Mouse (Mus musculus): ENCODE data around the gene Bbx. TPM values are rescaled to one million over a fixed set of nuclear protein-coding genes. Genes with fewer than 3 reads are reported as not detected.

Gene Bbx
- polyA plus RNA-seq, 1 experiment from 2014 or later: 8.9 TPM

DNA sequence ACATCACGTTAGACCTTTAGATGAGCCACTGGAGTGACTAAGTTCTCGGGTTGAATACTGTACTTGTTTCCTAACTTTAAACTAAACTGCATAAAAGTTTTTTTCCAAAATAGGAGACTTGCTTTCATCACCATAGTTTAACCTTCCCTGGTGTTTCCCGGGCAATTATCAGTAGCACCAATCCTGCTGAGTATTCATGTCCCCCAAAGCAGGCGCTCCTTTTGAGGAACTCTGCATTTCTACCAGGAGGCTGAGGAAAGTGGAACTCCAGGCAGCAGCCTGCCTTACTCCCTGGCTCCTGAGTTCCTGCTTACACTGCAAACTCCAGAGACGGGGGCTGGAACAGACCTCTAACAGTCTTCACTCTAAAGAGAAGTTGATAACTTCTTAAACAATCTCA lies 65.6 kb downstream of the Bbx start:
- WGBS (ENCODE audit: insufficient replicate concordance): 33% methylated on average over 5 of the region's 5 CpGs
- H3K4me1 ChIP-seq (replicated peaks): peaks cover 36% of the 10 kb centered on the region
- DNase-seq: no peak

DNA sequence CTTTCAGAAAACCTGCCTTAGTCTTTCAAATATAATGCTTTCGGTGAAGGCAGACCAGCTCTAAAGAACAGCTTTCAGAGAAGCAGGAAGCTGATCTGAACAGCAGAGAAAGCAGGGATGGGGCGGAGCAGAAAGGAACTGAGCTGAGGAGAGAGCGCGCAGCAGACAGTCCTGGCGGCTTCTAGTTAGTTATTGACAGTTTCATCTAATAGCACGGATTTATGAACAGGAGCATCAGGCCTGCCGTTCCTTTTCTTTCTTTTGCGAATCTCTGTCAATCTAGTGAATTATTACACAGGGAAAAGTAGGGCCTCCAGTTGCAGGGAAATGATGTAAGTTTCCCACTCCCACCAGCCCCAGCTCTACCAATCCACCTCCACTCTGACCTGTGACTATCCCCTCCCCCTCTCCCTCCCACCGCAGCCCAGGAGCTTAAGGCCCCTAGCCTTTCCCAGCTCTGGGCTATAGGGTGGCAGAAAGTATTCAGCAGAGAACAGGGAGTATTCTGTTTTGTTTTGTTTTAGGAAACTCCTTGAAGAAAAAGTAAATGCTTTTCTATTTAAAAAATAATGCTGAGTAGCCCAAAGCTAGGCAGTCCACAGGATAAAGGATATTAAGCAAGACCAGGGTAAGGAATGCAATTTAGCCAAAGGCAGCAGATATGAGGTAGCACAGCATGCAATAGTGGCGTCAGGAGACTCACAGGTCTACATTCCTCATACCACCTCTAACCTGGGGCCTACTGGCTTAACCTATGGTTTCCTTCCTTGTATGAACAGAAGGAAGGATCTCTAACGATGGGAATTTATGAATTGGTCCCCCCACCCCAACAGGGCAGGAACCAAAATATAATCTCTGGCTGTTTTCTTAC lies 67.8 kb downstream of the Bbx start:
- Histone ChIP-seq H3K9me3 (replicated peaks) (no peaks in the 10 kb centered on the region), H3K4me3 (replicated peaks) (peak overlapping the region; percentile 37), H3K27ac (peak overlapping the region; percentile 5), H3K27me3 (no peaks in the 10 kb centered on the region), H3K9ac (0 out of 2 replicates have a peak overlapping the region, but pooled peaks have one; percentile 19), H3K4me1 (replicated peaks) (peaks cover 23% of the 10 kb centered on the region), H3K4me2 (peak overlapping the region; percentile 45), H3K36me3 (no peaks in the 10 kb centered on the region)
- 18% methylated on average over 11 of the region's 11 CpGs for WGBS (ENCODE audit: insufficient replicate concordance)
- no peak for DNase-seq
- peak; percentile 78 for ATAC-seq (ENCODE audit: low read depth)

More for the DNA sequence above, 65.6 kb downstream of the Bbx start:
- no peak overlapping the region for H3K27ac ChIP-seq
- H3K9ac ChIP-seq: no peak overlapping the region
- H3K4me3 ChIP-seq (replicated peaks): no peak overlapping the region
- no peaks in the 10 kb centered on the region for H3K36me3 ChIP-seq
- ATAC-seq (ENCODE audit: low read depth): no peak
- H3K4me2 ChIP-seq: no peak overlapping the region
- no peaks in the 10 kb centered on the region for H3K27me3 ChIP-seq
- no peaks in the 10 kb centered on the region for H3K9me3 ChIP-seq (replicated peaks)

DNA sequence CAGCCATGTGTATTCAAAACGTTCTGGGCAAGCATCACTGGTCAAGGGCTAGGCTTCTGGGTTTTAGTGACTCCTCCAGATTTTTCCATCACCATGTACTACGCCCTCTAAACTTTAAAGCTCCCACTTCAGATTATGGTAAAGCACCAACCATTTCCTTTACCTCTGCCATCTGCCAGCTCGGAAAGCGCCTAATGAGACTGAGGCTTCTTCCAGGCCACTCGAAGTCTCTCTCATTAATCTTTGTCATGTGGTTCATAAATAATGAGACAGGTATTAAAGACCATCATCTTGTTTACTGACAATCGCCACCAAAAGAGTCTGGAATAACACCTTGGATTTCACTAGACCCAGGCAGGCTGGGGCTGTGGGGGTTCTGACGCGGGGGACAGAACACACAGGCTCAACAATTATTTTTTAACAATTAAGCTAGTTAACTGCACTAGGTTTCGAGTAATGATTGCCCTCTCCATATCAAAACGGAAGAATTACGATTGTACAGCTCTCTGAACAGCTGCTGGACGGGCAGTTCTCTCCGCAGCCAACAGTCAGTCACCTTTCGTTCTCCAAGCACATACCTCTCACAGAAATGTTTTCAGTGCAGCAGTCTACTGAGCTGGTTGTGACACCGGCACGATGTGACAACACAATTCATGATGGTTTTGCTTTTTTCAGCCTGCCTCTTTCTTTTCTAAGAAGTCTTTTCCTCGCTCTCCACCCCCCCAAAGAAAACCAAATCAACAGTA lies 68.6 kb downstream of the Bbx start:
- peak overlapping the region; percentile 5; the same call in 1 of the 2 replicates for H3K27ac ChIP-seq
- no peaks in the 10 kb centered on the region for H3K27me3 ChIP-seq
- WGBS (ENCODE audit: insufficient replicate concordance): 60% methylated on average over 17 of the region's 17 CpGs
- no peak for ATAC-seq (ENCODE audit: low read depth)
- H3K9me3 ChIP-seq (replicated peaks): no peaks in the 10 kb centered on the region
- DNase-seq: no peak
- H3K9ac ChIP-seq: 0 out of 2 replicates have a peak overlapping the region, but pooled peaks have one; percentile 19
- H3K4me3 ChIP-seq (replicated peaks): peak overlapping the region; percentile 37
- H3K4me1 ChIP-seq (replicated peaks): peaks cover 19% of the 10 kb centered on the region
- H3K4me2 ChIP-seq: peak overlapping the region; percentile 45
- no peaks in the 10 kb centered on the region for H3K36me3 ChIP-seq

DNA sequence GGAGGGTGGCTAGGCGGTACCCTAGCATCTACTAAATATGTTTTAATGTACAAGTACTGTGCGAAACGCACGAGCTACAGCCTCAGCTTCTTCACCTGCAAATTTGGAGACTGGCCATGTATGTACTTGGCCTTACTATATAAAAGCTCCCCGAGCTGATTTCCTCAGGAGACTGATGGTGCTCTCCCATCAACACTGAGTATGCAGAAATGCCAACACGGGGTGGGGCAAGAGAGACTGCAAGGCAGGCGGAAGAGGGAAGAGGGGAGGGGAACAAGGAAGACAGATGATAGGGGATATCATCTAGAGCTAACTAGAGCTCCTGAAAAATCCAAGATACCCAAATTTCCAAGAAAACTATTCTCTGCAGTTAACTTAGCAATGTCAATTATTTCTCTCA lies 71.6 kb downstream of the Bbx start:
- no peaks in the 10 kb centered on the region for H3K36me3 ChIP-seq
- H3K27ac ChIP-seq: no peak overlapping the region
- peaks cover 13% of the 10 kb centered on the region; the same call in 1 of the 2 replicates for H3K4me1 ChIP-seq (replicated peaks)
- no peak overlapping the region for H3K4me2 ChIP-seq
- no peak overlapping the region for H3K4me3 ChIP-seq (replicated peaks)
- no peaks in the 10 kb centered on the region for H3K27me3 ChIP-seq
- DNase-seq (no peak), ATAC-seq (ENCODE audit: low read depth) (no peak)
- H3K9me3 ChIP-seq (replicated peaks): no peaks in the 10 kb centered on the region
- WGBS (ENCODE audit: insufficient replicate concordance): 71% methylated on average over 7 of the region's 7 CpGs
- no peak overlapping the region for H3K9ac ChIP-seq

DNA sequence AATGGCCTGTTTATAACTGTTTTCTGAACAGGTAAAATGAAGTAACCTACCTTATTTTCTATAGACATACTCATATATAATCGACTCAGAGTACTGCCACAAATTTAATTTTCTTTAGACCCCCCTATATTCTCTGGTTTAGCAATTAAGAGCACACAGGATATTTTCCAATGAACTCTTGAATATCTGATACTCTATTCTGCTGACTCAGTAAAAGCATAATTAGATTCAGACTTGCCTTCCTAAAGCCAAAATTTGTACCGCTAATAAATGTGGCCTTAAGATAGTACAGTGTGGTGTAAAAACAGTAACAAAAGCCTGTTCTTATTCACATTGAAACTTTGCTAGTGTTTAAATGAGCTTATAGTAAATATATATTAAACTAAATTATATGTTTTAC lies 102.5 kb downstream of the Bbx start:
- Histone ChIP-seq H3K36me3 (no peaks in the 10 kb centered on the region), H3K4me1 (replicated peaks) (no peaks in the 10 kb centered on the region), H3K27me3 (no peaks in the 10 kb centered on the region), H3K27ac (no peak overlapping the region), H3K4me3 (replicated peaks) (no peak overlapping the region), H3K9ac (no peak overlapping the region), H3K4me2 (no peak overlapping the region), H3K9me3 (replicated peaks) (no peaks in the 10 kb centered on the region)
- no peak for DNase-seq
- ATAC-seq (ENCODE audit: low read depth): no peak
- WGBS (ENCODE audit: insufficient replicate concordance): 78% methylated on average over 2 of the region's 2 CpGs

DNA sequence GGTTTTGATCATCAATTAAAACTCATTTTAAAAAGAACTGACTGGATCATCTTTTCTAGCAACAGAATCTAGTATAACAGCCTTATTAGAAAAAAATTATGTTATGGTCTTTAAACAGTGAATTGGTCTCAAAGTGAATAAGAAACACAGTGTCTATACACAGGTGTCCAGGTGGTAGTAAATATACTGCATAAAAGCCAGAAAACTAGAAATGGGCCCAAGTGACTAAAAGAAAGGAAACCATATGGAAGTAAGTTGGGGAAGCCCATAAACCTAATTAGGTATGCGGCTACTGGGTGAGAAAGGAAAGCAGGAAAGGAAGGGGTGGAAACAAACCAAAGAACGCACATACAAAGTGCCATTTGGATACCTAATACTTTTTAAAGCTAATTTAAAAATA lies 107.4 kb downstream of the Bbx start:
- DNase-seq: no peak
- 84% methylated on average over 2 of the region's 2 CpGs for WGBS (ENCODE audit: insufficient replicate concordance)
- no peaks in the 10 kb centered on the region for H3K4me1 ChIP-seq (replicated peaks)
- no peak overlapping the region for H3K27ac ChIP-seq
- H3K27me3 ChIP-seq: no peaks in the 10 kb centered on the region
- no peak overlapping the region for H3K9ac ChIP-seq
- no peaks in the 10 kb centered on the region for H3K9me3 ChIP-seq (replicated peaks)
- no peak for ATAC-seq (ENCODE audit: low read depth)
- H3K4me2 ChIP-seq: no peak overlapping the region
- H3K36me3 ChIP-seq: no peaks in the 10 kb centered on the region
- no peak overlapping the region for H3K4me3 ChIP-seq (replicated peaks)

DNA sequence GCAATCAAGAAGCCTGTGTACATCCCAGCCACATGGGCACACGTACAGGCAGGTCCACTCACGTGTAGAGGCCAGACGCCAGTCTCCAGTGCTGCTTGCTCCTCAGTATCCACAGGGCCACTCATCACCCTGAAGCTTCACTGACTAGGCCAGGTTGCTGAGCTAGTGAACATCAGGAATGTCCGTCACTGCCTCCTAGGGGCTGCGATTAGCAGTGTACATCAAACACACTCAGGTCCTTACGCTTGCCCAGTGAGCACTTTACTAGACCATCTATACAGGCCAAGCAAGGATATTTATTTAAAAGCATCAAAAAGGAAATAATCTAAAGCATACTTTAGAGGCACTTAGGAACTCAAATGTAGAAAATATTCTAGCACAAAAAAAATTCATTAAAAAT lies 107.9 kb downstream of the Bbx start:
- H3K36me3 ChIP-seq: no peaks in the 10 kb centered on the region
- H3K4me1 ChIP-seq (replicated peaks): no peaks in the 10 kb centered on the region
- 84% methylated on average over 6 of the region's 6 CpGs for WGBS (ENCODE audit: insufficient replicate concordance)
- H3K9me3 ChIP-seq (replicated peaks): no peaks in the 10 kb centered on the region
- no peak for ATAC-seq (ENCODE audit: low read depth)
- H3K9ac ChIP-seq: no peak overlapping the region
- H3K27ac ChIP-seq: no peak overlapping the region
- no peaks in the 10 kb centered on the region for H3K27me3 ChIP-seq
- no peak overlapping the region for H3K4me3 ChIP-seq (replicated peaks)
- no peak for DNase-seq
- H3K4me2 ChIP-seq: no peak overlapping the region

DNA sequence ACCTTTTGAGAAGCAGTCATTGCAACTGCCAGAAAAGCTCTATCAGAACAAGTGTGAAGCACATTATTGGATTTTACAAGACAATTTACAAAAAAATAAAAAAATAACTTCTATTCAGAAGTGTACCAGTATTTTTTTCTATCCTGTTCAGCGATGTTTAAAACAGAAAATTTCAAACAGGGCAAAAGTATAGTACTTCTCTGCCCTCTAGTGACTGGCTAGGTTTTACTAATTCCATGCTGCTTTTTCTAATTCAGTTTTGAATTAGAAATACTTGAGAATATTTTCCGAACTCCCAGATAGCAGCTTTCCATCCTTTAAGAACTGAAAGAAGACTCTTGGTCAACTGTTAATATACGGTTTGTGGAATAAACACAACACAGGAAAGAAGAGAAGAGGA lies 110.8 kb downstream of the Bbx start:
- no peak for ATAC-seq (ENCODE audit: low read depth)
- 59% methylated on average over 3 of the region's 3 CpGs for WGBS (ENCODE audit: insufficient replicate concordance)
- H3K9me3 ChIP-seq (replicated peaks): no peaks in the 10 kb centered on the region

DNA sequence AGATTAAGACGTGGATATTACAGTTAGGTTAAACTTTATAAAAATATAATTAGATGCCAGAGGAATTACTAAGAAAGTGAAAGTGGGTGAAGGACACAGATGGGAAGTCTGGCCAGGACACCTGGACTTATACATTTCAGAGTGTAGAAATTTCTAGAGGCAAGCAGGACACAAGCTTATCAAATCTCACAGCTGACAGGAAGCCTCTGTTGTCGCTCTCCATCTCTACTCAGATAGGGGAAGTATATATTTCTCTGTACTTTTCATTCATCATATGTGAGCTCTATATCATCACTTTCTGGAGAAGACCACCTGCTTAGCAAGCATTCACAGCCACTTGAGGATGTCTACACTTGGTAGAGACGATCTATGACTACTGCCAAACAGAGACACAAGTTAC lies 113.9 kb downstream of the Bbx start:
- Histone ChIP-seq H3K4me2 (no peak overlapping the region), H3K36me3 (no peaks in the 10 kb centered on the region), H3K9me3 (replicated peaks) (no peaks in the 10 kb centered on the region), H3K9ac (no peak overlapping the region), H3K4me3 (replicated peaks) (no peak overlapping the region), H3K4me1 (replicated peaks) (no peaks in the 10 kb centered on the region), H3K27me3 (no peaks in the 10 kb centered on the region), H3K27ac (no peak overlapping the region)
- ATAC-seq (ENCODE audit: low read depth): no peak
- DNase-seq: no peak
- 48% methylated on average over 3 of the region's 3 CpGs for WGBS (ENCODE audit: insufficient replicate concordance)

More for the DNA sequence above, 110.8 kb downstream of the Bbx start:
- Histone ChIP-seq H3K4me1 (replicated peaks) (no peaks in the 10 kb centered on the region), H3K27me3 (no peaks in the 10 kb centered on the region), H3K36me3 (no peaks in the 10 kb centered on the region), H3K9ac (no peak overlapping the region), H3K4me3 (replicated peaks) (no peak overlapping the region), H3K27ac (no peak overlapping the region), H3K4me2 (no peak overlapping the region)
- no peak for DNase-seq

DNA sequence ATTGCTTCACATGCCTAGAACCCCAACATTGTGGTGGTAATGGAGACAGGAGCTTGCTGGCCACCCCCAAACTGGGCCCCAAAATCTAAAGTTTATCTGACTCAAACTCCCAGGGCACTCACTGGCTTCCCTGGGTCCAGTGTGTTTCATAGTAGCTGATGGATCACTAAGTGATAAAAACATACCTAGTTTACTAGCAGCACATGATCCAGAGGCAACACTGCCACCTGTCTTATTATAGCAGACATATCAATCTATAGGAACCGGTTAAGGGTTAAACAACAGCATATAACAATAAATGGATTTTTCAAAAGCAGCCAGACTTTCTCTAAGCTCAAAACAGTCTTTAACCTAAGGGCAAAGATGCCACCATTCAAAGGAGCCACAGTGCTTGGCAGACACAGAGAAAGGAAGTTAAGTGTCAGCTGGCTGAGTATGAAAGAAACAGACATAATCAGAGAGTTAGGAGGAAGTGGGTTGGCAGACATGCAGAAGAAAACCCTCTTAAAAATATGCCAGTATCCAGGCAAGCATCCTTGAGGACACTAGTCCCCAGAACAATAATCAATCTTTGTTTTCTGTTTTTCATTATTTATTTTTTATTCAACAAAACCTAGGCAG lies 116.7 kb downstream of the Bbx start:
- no peak for DNase-seq
- H3K9ac ChIP-seq: no peak overlapping the region
- no peak for ATAC-seq (ENCODE audit: low read depth)
- H3K27me3 ChIP-seq: no peaks in the 10 kb centered on the region
- 77% methylated on average over 1 of the region's 1 CpGs for WGBS (ENCODE audit: insufficient replicate concordance)
- H3K36me3 ChIP-seq: no peaks in the 10 kb centered on the region
- H3K4me3 ChIP-seq (replicated peaks): no peak overlapping the region
- no peaks in the 10 kb centered on the region for H3K9me3 ChIP-seq (replicated peaks)
- H3K4me1 ChIP-seq (replicated peaks): no peaks in the 10 kb centered on the region
- H3K27ac ChIP-seq: no peak overlapping the region
- no peak overlapping the region for H3K4me2 ChIP-seq

DNA sequence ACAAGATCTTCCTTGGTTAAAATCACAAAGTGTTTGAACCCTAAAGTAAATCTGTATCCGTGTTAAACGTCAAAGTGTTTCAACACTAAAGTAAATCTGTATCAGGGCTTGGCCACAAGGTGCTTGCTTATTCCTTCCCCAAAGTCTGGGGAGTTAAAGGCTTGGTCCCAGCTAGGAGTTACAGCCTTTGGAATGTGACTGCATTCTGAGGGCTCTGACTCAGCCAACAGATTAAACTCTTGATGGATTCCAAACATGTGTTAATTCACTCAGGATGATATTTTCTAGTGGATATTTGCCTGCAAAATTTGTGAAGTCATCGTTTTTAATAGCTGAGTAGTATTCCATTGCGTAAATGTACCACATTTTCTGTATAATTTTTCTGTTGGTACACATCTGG lies 120.6 kb downstream of the Bbx start:
- DNase-seq (no peak), ATAC-seq (ENCODE audit: low read depth) (no peak)
- no peaks in the 10 kb centered on the region for H3K9me3 ChIP-seq (replicated peaks)
- H3K4me2 ChIP-seq: no peak overlapping the region
- no peaks in the 10 kb centered on the region for H3K27me3 ChIP-seq
- H3K4me3 ChIP-seq (replicated peaks): no peak overlapping the region
- H3K27ac ChIP-seq: no peak overlapping the region
- no peaks in the 10 kb centered on the region for H3K36me3 ChIP-seq
- H3K4me1 ChIP-seq (replicated peaks): no peaks in the 10 kb centered on the region
- 68% methylated on average over 4 of the region's 4 CpGs for WGBS (ENCODE audit: insufficient replicate concordance)
- no peak overlapping the region for H3K9ac ChIP-seq
